Mouse (Mus musculus) embryo, embryonic 11.5 days (tissue): ENCODE measurements around the gene Myo5a.
"Not testable (repeated sequence)": the region's sequence is repeated elsewhere in the genome, so short reads cannot be mapped to it uniquely, and the experiment has no call there.

Experiments used
- DNase-seq: peaks from one replicate; pipeline ENCODE4 v3.0.0-alpha.2; 2012; ENCODE audit warnings: low read depth, low spot score

The Myo5a gene

DNA sequence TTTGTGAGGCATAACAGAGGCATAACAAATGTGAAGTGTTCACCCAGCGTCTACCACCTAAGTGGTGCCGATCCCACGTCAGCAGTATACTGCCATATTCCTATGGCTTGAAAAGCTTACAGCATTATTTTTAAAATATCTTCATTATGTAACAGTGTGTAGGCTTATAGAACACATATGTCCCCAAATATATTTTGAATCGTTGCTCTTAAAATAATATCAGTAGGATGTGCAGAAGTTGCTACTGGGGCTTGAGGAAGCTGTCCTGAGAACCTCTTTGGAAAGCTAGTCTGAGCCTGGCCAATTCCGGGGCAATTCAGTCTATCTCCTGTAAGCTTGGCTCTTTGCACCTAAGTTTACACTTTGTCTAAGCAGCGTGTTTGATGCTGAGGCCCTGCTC lies 177.1 kb downstream of the Myo5a start:
- DNase-seq: no peak

DNA sequence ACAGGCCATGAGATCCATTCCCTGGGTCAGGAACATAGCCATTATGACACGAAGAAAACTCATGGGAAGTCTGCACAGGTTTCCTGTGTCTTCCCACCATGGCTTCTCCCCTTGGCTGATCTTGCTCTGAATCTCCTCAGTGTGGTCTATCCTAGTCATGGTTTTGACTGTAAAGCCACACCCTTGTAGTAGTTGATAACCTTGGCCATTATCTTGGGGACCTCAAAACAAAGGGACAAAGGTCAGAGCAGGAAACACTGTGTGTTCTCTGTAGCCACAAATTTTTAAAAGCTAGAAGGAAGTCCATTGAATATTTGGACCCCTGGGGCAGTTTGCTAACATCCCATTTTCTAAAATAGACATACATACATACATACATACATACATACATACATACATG lies 177.5 kb downstream of the Myo5a start:
- DNase-seq: no peak

DNA sequence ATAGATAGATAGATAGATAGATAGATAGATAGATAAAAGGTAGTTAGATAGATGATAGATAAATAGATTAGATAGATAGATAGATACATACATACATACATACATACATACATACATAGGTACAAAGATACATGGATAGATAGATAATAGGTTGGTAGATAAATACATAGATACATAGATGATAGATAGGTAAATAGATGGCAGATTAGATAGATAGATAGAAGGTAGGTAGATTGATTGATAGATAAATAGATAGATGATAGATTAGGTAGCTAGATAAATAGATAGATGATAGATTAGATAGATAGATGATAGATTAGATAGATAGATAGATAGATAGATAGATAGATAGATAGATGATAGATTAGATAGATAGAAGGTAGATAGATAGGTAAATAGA lies 178.1 kb downstream of the Myo5a start:
- DNase-seq: no peak

DNA sequence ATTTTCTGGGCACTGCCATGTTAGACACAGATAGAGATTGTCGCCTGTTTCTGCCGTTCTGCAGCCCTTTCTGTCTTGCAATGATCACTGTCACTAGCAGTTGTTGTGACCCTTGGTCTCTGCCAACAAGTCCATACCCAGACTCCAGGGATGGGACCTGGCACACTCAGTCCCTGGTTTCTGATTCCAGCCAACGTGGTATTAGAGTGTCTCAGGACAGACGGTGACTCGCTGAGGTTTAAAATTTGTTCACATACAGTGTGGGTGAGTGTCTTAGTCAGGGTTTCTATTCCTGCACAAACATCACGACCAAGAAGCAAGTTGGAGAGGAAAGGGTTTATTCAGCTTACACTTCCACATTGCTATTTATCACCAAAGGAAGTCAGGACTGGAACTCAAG lies 182.3 kb downstream of the Myo5a start:
- not testable (repeated sequence) for DNase-seq

DNA sequence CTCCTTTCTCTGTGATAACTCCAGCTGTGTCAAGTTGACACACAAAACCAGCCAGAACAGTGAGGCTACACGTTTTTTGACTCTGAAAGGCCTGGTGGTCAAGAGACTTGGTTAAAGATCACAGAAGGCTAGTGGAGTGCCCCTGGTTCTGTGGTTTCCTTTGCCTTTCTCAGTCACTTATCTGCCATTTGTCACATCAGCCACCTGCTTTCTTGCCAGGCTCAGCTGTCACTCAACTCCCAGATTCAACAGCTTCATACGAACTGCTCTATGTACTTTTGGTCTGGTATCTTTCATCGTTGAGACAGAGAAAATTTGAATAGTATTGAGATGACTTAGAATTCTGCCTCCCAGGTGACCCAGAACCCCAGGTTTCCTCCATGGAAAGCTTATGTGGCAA lies 183.0 kb downstream of the Myo5a start:
- DNase-seq: no peak

DNA sequence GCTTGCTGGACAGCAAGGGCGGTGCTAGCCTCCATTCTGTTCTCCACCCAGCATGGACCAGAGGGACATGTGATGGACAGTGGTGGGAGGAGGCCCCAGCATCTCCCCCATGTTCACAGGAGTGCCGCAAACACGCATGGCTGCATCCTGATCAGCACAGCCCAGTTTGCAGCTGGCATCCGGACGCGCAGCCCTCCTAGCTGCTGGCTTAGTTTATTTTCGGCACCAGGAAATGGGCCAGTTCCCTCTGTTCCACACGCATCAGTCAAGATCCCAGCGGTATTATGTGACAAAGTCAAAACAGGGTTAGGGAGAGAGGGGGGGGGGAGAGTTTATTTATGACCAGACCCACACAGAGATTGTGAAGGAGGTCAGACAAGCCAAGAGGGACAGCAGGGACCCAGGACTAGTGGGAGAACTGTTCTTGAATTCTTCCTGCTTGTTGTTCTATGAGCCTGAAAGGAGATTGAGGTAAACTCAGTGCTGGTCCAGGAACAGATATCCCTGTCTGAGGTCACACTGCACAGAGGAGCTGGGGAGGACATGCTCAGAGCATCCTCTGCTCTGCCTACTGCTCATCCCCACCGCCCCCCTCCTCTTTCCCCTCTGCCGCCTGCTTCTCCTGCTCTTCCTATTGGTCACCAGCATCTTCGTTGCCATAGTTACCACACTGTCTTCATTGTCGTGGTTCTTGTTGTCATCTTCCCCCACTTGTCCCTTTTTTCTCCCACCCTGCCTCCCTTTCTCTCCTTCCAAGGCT lies 183.6 kb downstream of the Myo5a start:
- DNase-seq: no peak

DNA sequence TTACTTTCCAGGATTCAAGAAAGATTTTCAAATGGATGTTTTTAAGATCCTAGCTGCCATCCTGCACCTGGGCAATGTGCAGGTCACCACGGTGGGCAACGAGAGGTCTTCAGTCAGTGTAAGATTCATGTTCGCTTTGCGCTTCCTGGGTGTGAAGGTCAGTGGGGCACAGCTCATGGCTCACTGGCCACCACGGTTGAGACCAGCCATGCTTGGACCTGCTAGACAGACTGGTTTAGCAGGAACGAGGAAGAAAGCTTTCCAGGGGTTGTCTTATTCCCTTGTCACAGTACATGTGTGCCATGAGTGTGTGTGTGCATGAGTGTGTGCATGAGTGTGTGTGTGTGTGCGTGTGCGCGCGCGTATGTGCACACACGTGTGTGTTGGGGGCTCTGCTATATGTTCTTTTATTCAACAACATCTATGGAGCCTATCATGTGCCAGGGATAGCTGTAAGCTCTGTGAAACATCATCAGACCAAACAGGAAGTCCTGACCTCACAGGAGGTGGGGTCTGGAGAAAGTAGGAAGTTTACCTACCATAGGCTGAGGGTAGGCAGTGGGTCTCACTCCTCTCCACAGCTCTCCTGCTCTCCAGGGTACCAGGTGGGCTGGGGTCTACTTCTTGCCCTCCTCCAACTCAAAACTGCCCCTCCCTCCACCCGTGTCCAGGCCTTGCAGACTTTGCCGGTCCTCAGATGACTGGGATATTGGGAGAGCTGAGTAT lies 185.2 kb downstream of the Myo5a start:
- DNase-seq: no peak

DNA sequence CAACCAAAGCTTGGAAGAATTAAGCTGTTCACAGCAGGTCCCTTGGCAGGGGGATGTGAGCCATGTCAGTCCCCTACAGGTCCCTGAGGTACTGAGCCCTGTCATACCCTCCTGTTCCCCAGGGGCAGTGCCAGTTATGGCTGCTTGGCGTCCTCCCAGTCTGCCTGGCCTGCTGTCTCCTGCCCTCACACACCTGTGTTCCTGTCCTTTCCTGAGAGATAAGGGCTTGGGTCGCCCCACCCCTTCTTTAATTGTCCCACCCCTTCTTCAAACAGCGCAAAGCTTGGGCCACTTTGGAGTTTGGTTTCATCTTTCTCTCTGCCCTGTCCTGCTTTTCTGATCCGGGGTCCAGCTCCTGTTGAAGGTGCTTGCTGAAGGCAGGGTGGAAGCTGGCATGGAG lies 188.0 kb downstream of the Myo5a start:
- no peak for DNase-seq

DNA sequence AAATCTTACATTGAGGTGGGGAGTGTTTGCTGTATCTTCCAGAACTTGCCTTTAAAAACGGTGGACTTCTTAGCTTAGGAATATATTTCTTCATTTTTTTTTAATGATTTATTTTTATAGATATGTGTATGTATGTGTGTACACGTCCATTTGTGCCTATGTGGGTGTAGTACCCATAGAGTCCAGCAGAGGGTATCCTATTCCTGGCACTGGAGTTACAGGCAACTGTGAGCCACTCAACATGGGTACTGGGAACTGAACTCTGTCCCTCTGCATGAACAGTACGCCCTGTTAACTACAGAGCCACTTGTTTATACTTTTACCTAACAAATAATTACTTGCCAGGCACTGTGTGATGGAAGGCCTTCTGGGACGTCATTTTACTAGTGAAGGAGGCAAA lies 188.8 kb downstream of the Myo5a start:
- no peak for DNase-seq

DNA sequence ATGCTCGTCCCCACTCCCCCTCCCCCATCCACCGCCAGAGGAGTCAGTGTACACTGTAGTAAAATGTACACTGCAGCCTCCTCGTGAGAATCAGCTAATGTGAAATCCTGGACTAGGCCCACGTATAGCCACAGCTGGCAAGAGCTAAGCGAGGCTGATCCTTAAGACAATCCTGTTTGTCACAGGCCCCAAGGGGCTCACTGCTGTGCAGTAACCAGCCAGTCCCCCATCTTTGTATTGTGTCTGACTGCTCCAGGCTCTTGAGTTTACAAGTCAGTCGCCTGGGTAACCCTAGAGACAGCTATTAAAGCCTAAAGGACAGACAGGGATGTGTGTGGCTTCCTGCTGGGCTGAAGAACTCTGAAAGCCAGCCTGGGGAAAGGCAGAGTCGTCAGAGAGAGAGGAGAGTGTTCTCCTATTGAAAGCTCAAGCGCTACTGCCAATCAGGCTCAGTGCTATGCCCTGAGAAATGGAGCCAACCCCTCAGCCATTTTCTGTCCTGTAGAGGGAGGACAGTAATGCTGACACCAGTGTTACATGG lies 190.6 kb downstream of the Myo5a start:
- DNase-seq: peak; percentile 40

DNA sequence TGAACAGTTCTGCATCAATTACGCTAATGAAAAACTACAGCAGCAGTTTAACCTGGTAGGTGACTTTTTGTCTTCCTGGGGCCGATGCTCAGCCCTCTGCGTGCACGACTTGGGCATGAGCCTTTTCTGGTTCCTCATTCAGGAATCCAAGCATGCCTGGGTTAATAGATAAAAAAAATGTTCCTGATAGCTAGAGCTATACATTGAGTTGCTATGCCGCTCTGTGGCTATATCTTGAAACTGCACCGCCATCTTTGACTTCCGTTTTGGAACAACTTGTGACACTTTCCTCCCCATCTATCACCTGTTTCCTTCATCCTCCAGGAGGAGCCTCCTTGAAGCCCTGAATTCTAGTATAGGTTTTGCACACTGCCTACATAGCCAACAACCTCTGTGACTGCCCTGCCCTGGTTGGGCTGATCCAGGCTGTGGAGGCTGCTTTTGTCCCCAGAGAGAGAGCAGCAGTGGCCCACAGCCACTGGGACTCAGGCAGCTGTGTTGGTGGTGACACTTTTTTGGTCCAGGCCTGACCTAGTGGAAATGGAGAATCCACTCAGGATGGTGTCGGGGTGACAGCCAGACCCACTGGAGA lies 191.5 kb downstream of the Myo5a start:
- no peak for DNase-seq

DNA sequence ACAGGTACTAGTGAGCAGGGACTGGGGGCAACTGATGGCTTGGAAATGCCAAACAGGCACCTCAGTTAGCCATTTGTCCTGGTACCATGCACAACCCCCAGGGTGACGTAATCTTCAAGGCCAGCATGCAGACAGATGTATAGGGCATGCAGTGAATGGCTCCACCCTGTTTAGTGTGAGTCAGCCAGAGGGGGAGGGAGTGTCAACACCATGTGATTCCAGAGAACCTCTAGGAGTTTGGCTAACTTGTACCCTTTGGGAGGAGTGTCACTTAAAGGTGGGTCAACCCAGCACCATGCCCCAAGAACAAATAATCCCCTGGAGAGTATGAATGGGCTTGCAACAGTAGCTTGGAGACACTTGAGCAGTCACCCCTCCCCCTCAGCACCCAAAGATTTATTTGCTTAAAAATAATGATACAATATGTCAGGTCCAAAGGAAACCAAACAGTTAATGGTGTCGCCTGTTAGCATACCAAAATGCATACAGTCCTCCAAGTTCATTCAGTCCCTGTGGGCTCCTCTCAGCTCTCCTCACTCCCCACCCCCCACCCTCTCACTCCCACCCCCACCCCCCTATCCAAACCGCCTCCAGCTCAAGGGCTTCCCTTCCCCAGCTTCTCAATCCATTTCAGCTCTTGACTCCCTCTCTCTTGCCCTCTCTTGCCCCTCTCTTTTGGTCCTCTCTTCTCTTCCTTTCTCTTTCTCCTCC lies 193.3 kb downstream of the Myo5a start:
- DNase-seq: no peak

DNA sequence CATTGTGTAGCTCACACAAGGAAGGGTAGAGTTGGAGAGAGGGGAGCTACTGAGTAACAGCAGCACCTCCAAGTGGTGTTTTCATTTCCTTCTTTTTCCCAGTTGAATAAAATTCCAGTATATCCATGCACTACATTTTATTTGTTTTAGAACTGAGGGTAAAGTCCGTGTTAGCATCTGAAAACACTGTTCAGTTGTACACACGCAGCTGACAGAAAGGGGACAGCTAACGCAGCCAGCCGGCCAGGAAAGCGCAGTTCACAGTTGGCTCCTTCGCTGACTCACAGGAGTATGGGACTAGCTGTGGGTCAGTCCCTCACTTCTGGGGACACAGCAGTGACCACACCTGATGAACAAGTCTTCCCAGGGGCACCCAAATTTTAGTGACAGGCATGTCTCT lies 196.3 kb downstream of the Myo5a start:
- no peak for DNase-seq

DNA sequence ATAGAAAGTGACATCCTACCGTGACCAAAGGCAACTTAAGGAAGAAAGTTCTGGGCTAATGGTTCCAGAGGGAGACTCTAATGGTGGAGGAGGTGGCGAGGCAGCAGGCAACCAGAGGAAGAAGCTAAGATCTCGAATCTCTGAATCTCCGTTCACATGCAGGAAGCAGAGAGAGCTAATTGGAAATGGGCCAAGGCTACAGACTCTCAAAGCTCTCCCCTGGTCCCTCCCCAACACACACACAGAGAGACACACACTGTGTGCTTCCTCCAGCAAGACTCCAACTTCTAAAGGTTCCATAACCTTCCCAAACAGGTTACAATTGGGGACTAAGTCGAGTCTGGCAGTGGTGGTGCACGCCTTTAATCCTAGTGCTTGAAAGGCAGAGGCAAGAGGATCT lies 199.6 kb downstream of the Myo5a start:
- DNase-seq: no peak

DNA sequence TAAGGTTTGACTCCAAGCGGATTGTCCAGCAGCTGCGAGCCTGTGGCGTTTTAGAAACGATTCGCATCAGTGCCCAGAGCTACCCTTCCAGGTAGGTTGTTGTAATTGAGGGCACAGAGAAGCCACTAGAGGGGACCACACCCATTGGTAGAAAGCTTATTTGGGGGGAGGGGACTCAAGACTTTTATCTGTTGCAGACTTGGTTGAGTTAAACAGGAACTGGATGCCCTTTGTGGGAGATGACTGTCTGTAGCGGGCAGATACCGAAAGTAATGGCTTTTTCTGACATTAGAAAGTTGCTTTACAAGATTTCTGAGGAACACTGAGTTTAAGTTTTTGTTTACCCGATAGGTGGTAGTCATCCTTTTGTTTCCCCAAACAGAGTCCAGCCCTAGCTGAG lies 200.7 kb downstream of the Myo5a start:
- no peak for DNase-seq
